Mouse (Mus musculus) gastrocnemius, postnatal 10 days (tissue): ENCODE measurements at regions not wholly inside any gene's neighbourhood (a gene's known extent, or its start where the extent isn't known, plus 50 kb on each side); places are given as distances from the start of the nearest gene placed in this dataset.

Source experiments
- DNase-seq: peaks from one replicate; pipeline ENCODE4 v3.0.0; 2021; ENCODE audit warnings: mixed read lengths
- microRNA-seq, 2 experiments: library from miRNA; unstranded; fragments of <30 nt; microRNA quantifications; one replicate each; pipeline ENCODE4 v1.2.0; 2021

GRCm38 (mm10) chr16:19834128-19834527 lies 74.1 kb downstream of the B3gnt5 start:
- DNase-seq = no peak

- no peak for DNase-seq
These were observed 74.7 kb downstream of the B3gnt5 start for GRCm38 (mm10) chr16:19834750-19835149.

- no peak for DNase-seq
These were observed 79.8 kb downstream of the B3gnt5 start for GRCm38 (mm10) chr16:19839831-19840230.

GRCm38 (mm10) chr16:19842346-19843025 lies 82.5 kb downstream of the B3gnt5 start:
- DNase-seq = no peak

GRCm38 (mm10) chr16:19843738-19844137 lies 83.7 kb downstream of the B3gnt5 start:
- DNase-seq = no peak

GRCm38 (mm10) chr16:19848395-19848794 lies 88.4 kb downstream of the B3gnt5 start:
- DNase-seq = no peak

- DNase-seq = no peak
These were observed 105.3 kb downstream of the B3gnt5 start for GRCm38 (mm10) chr16:19865306-19865705.

- no peak for DNase-seq
These were observed 105.9 kb downstream of the B3gnt5 start for GRCm38 (mm10) chr16:19865931-19866330.

- DNase-seq = no peak
These were observed 109.4 kb downstream of the B3gnt5 start for GRCm38 (mm10) chr16:19869425-19869824.

- DNase-seq = no peak
These were observed 105.8 kb downstream of the Klhl6 start for GRCm38 (mm10) chr16:19876861-19877554.

GRCm38 (mm10) chr16:19882961-19883360 lies 99.9 kb downstream of the Klhl6 start:
- no peak for DNase-seq

- DNase-seq = peak; percentile 39
These were observed 98.9 kb downstream of the Klhl6 start for GRCm38 (mm10) chr16:19883776-19884513.

- DNase-seq = no peak
These were observed 98.3 kb downstream of the Klhl6 start for GRCm38 (mm10) chr16:19884535-19884934.

- no peak for DNase-seq
These were observed 96.2 kb downstream of the Klhl6 start for GRCm38 (mm10) chr16:19886596-19886995.

GRCm38 (mm10) chr16:19889576-19889975 lies 93.3 kb downstream of the Klhl6 start:
- DNase-seq = no peak

GRCm38 (mm10) chr16:19891441-19891840 lies 91.4 kb downstream of the Klhl6 start:
- DNase-seq = no peak

- no peak for DNase-seq
These were observed 88.3 kb downstream of the Klhl6 start for GRCm38 (mm10) chr16:19894435-19894994.

Small RNA genes in the stretch of these regions (microRNA-seq; reads per million reads assigned to microRNA genes)
- 0 to 0.32 reads per million in 2 experiments for gene Gm27883
